Mouse (Mus musculus) adipocyte (in vitro differentiated cells): ENCODE measurements around the gene Lrp3.

ENCODE experiments used
- DNase-seq: peaks from one replicate; pipeline ENCODE4 v3.0.0-alpha.2; 2016; ENCODE audit warnings: low spot score

Lrp3 gene

GRCm38 (mm10) chr7:35189699-35190098 lies 25.6 kb downstream of the Lrp3 start:
- peak; percentile 62 for DNase-seq

DNA sequence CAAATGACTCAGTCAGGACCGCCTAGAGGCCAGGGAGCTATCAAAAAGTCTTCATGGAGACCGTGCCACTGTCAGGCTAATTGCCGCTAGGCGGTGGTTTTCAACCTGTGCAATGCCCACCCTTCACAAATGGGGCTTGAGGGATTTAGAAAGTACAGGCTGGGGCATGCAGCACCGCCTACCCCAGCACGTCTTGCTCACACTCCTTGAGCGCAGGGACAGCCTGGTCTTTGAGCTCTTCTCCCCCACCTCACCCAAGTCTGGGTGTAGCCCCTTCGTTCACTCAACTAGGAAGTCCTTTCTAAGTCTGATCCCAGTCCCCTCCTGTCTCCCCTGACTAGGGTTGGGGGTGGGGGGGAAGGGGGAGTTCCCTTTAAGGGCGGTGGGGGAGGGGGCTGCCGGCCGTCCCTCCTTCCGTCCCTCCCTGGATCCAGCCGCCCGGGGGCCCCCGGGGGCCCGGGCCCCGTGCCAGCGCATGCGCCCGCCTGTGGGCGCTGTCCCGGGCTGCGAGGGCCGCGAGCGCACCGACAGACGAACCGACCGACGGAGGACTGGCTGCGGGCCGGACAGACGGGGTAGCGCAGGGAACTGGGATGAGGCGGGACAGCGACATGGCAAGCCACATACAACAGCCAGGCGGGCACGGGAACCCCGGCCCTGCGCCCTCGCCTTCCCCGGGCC lies 29.3 kb downstream of the Lrp3 start, which contains the start of gene Slc7a10:
Gene Slc7a10, plus strand, starts transcription at position 497 of the 681 bp plus-strand sequence.
- DNase-seq = no peak

DNA sequence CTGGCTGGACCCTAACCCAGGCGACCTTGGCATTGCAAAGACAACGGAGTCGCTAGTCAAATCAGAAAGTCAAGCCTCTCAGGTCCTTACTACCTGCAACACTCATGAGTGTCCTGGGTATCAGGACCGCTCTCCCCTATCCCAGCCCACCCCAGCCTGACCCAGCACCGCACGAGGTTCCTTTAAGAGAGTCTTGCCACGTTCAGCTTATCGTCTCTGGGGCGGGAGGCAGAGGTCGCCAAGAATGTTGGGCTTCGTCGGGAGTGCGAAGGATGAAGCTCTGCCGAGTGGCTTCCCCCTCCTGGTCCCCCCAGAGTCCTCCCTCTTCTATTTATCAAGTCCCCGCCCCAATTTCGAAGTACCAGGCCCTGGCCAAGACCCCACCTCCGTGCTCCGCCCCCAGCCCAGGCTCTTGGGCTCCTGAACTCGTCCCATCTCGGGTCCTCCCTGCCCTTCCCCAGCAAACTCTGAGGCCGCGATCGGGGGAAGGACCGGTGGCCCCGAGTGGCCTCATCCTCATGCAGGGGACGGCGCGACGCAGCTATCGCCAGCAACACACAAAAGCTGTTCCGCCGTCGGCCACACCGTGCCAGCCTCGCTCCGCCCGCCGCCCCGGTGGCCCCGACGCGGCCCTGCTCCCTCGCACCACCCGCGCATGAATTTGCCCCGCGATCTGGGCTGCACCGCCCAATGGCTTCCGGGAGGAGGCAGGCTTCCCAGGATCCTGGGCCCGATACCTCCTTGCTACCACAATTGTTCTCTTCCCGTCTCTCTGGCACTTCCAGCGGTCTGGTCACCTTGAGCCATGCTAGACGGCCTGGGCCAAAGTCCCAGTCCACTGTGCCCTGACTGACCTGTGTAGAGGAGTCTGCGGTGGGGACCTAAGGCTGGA lies 30.2 kb downstream of the Lrp3 start:
- no peak for DNase-seq

GRCm38 (mm10) chr7:35176412-35177381 lies 38.6 kb downstream of the Lrp3 start:
- peak; percentile 69 for DNase-seq

- no peak for DNase-seq
Measured at GRCm38 (mm10) chr7:35175533-35175932, 39.8 kb downstream of the Lrp3 start.

- DNase-seq = peak; percentile 96
Measured at GRCm38 (mm10) chr7:35172519-35172918, 42.8 kb downstream of the Lrp3 start.

DNA sequence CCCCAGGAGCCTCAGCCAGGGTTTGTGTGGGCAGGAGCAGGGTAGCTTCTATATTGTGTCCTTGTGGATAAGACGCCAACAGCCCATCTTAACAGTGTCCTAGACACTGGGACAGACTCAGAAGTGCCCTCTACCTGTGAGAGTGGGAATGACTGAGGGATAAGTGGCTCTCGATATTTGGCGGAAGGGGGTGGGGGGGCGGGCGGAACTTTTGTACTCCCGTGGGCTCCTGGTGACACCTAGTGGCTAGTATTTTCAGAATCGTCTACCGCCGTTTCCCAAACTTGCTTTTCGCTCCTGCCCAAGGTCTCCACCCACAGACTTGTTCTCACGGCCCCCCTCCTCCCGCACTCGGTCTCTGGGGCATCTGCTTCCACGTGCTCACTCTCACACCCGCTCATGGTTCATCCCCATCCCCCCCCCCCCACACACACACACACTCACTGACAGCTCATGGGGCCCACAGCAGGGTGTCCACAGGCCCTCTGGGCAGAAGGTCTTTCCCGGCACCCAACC lies 43.4 kb downstream of the Lrp3 start:
- DNase-seq = peak; percentile 95

DNA sequence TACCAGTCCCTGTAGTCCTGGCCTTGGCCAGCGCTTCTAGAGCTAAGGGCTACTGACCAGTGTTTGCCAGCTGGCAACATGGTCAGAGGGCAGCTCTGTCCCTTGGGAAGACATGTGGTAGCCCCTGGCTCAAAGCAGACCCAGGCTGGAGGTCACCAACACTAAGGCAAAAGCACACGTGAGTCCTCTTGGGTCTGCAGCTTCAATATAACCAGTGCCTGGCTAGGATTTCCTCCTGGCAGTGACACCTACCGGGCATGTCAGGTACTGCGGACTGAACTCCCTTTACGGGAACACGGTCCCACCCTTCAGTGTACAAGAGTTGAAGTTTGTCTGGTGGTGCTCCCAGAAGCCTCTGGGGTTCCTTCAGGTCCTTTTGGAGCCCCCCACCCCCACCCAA lies 46.0 kb downstream of the Lrp3 start:
- DNase-seq = peak; percentile 98

DNA sequence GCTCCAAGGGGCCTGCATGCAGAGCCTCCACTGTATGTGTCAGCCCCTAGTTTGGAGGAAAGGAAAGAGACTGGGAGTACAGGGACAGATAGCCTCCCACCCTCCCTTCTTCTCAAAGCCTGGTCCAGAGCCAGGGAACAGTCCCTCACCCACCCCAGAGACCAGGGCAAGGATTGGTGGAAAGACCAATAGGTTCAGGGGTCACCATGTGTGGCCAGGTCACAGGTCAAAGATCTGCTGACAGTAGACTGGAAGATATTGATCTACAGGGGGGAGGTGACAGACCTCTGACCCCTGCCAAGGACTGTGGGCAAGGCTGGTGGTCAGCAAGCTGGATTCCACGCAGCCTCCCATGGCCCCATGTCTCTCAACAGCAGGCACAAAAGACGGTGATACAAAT lies 47.4 kb downstream of the Lrp3 start:
- DNase-seq = no peak

DNA sequence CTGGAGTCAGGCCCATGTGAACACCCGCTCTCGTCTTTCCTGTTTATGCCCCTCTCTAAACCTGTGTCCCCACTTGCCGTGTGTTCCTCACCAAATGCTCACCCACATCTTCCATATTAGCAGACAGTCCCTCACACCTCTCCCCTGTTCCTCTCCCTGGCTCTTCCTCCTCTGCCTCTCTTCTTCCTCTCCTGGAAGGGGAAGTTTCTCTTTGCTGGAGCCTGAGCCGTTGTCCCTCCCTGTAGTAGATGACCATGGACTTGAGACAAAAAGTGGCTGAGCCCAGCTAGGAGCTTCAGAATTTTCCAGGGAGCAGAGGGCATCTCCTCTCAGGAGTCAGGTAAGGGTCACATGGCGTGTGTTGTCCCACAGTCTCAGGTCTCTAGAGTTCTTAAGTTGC lies 48.3 kb downstream of the Lrp3 start:
- no peak for DNase-seq

- DNase-seq = no peak
Measured at GRCm38 (mm10) chr7:35164131-35164530, 51.2 kb downstream of the Lrp3 start.

- DNase-seq = peak; percentile 28
Measured at GRCm38 (mm10) chr7:35163600-35163999, 51.7 kb downstream of the Lrp3 start.

GRCm38 (mm10) chr7:35162443-35162842 lies 52.9 kb downstream of the Lrp3 start:
- no peak for DNase-seq

DNA sequence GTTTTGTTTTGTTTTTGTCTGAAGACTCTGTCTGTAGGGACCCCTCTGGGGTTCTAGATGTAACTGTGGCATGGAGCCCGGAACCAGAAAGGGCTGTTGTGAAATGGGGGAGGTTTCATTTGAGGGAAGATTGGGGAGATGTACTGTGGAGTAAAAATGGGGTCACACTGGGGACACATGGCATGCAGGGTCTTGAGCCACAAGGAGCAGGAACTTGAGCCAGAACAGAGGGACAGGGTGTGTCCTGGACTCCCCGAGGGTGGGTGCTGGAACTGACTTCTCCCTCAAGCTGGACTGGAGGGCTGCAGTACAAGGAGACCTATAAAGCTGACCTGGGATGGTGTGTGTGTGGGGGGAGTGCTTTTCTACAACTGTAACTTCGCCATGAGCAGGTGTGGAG lies 57.8 kb downstream of the Lrp3 start:
- DNase-seq = peak; percentile 50

- peak; percentile 77 for DNase-seq
Measured at GRCm38 (mm10) chr7:35156561-35157477, 58.5 kb downstream of the Lrp3 start.

- no peak for DNase-seq
Measured at GRCm38 (mm10) chr7:35154449-35154848, 60.8 kb downstream of the Lrp3 start.

DNA sequence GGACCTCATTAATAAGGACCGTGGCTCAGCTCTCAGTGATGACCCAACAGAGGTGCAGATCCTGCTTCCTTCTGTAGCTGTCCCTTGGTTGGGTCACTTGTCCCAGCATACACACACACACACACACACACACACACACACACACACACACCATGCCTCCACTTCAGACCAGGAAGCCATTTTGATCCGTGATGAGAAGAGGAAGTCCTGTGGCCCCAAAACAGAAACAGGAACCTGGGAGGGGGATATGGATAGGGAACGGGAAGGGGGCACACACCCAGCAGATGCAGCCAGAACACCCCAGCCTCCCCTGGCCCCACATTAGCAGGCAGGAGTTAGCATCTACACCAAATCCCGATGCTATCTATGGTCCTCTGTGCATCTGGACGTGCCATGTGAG lies 64.4 kb downstream of the Lrp3 start:
- no peak for DNase-seq
